Comparison of ENCODE assay signal across 21 mouse cellular contexts in genomic region chr5:142036536-142036935, GRCm38 (mm10).
DNase-seq lines count a peak whose midpoint lies in the region; ATAC-seq lines count a peak whose summit lies in the region.
"Had no signal": no experiment of that assay in that cellular context is flagged by ENCODE, and none has a peak within 500 bp of the region (broad histone marks: within the 10 kb centered on the region; RNA-seq: fewer than 3 reads in every experiment).

No protein-coding gene starts in this region.

- no peak for ATAC-seq in forebrain, embryonic 14.5 days
- ATAC-seq in forebrain, embryonic 13.5 days, result no peak
- ATAC-seq in kidney, embryonic 14.5 days (ENCODE audit: low FRiP score, low TSS enrichment), result no peak
- ATAC-seq: hindbrain, embryonic 16.5 days; intestine, embryonic 16.5 days; liver, embryonic 12.5 days; midbrain, embryonic 13.5 days had no signal

- H3K36me3 ChIP-seq in forebrain, embryonic 14.5 days (ENCODE audit: control insufficient read depth, insufficient read depth, low read length), result no peaks in the 10 kb centered on the region
- no peaks in the 10 kb centered on the region for H3K36me3 ChIP-seq in forebrain, embryonic 13.5 days (ENCODE audit: poor library complexity, severe bottlenecking)
- H3K36me3 ChIP-seq in kidney, embryonic 14.5 days (ENCODE audit: control insufficient read depth, insufficient read depth, low read length), result no peaks in the 10 kb centered on the region
- H3K36me3 ChIP-seq: embryonic facial prominence, embryonic 10.5 days; limb, embryonic 13.5 days; liver, embryonic 12.5 days; midbrain, embryonic 13.5 days had no signal

- intact Hi-C loops in left cerebral cortex, postnatal 25 days (cut with DNase I), result no loop called here
- intact Hi-C loops in left cerebral cortex, postnatal 4 days (cut with DNase I), result no loop called here

- H3K27ac ChIP-seq in forebrain, embryonic 14.5 days (ENCODE audit: low read depth, low read length), result no peak overlapping the region
- H3K27ac ChIP-seq in forebrain, embryonic 13.5 days, result no peak overlapping the region
- no peak overlapping the region for H3K27ac ChIP-seq in kidney, embryonic 14.5 days (ENCODE audit: low read depth, low read length)
- H3K27ac ChIP-seq: embryonic facial prominence, embryonic 10.5 days; limb, embryonic 13.5 days; liver, embryonic 12.5 days; midbrain, embryonic 13.5 days had no signal

- no peaks in the 10 kb centered on the region for H3K4me1 ChIP-seq in forebrain, embryonic 14.5 days (ENCODE audit: control insufficient read depth, insufficient read depth, low read length)
- no peaks in the 10 kb centered on the region for H3K4me1 ChIP-seq in forebrain, embryonic 13.5 days
- H3K4me1 ChIP-seq in kidney, embryonic 14.5 days (ENCODE audit: control insufficient read depth, insufficient read depth, low read length), result peaks cover 5% of the 10 kb centered on the region; the same call in 1 of the 2 replicates
- H3K4me1 ChIP-seq: embryonic facial prominence, embryonic 10.5 days; liver, embryonic 12.5 days; midbrain, embryonic 13.5 days had no signal

- WGBS in forebrain, embryonic 14.5 days, result 86% methylated on average over 9 of the region's 9 CpGs
- WGBS in forebrain, embryonic 13.5 days, result 85% methylated on average over 9 of the region's 9 CpGs
- 90% methylated on average over 9 of the region's 9 CpGs for WGBS in kidney, embryonic 14.5 days

- no peak overlapping the region for H3K9ac ChIP-seq in forebrain, embryonic 14.5 days (ENCODE audit: low read length)
- no peak overlapping the region for H3K9ac ChIP-seq in forebrain, embryonic 13.5 days
- H3K9ac ChIP-seq in kidney, embryonic 14.5 days (ENCODE audit: low read depth, low read length), result no peak overlapping the region
- H3K9ac ChIP-seq: limb, embryonic 13.5 days; liver, embryonic 12.5 days; midbrain, embryonic 13.5 days had no signal

- H3K9me3 ChIP-seq in forebrain, embryonic 14.5 days (replicated peaks; ENCODE audit: control insufficient read depth, low read length), result no peaks in the 10 kb centered on the region
- no peaks in the 10 kb centered on the region for H3K9me3 ChIP-seq in forebrain, embryonic 13.5 days (replicated peaks)
- H3K9me3 ChIP-seq in kidney, embryonic 14.5 days (ENCODE audit: control insufficient read depth, low read length), result no peaks in the 10 kb centered on the region
- H3K9me3 ChIP-seq: embryonic facial prominence, embryonic 10.5 days; limb, embryonic 13.5 days; liver, embryonic 12.5 days; midbrain, embryonic 13.5 days had no signal

- no peak overlapping the region for H3K4me3 ChIP-seq in forebrain, embryonic 14.5 days (ENCODE audit: low read depth, low read length)
- H3K4me3 ChIP-seq in forebrain, embryonic 13.5 days, result no peak overlapping the region
- no peak overlapping the region for H3K4me3 ChIP-seq in kidney, embryonic 14.5 days (ENCODE audit: low read length)
- H3K4me3 ChIP-seq: embryonic facial prominence, embryonic 10.5 days; limb, embryonic 13.5 days; liver, embryonic 12.5 days; midbrain, embryonic 13.5 days had no signal

- no peaks in the 10 kb centered on the region for H3K27me3 ChIP-seq in forebrain, embryonic 14.5 days (replicated peaks; ENCODE audit: control insufficient read depth, insufficient read depth, low read length)
- H3K27me3 ChIP-seq in forebrain, embryonic 13.5 days, result no peaks in the 10 kb centered on the region
- no peaks in the 10 kb centered on the region for H3K27me3 ChIP-seq in kidney, embryonic 14.5 days (ENCODE audit: control insufficient read depth, insufficient read depth, low read length)
- H3K27me3 ChIP-seq: limb, embryonic 13.5 days; liver, embryonic 12.5 days; midbrain, embryonic 13.5 days had no signal

- peak; percentile 10 for DNase-seq in forebrain, embryonic 14.5 days (ENCODE audit: low spot score)
- peak; percentile 10 for DNase-seq in kidney, postnatal 10 days
- DNase-seq in left cerebral cortex, postnatal 25 days (ENCODE audit: low spot score in 2 of 2), result peak; percentile 37 to 40
- DNase-seq in left cerebral cortex, postnatal 4 days, result no peak
- DNase-seq in right cerebral cortex, postnatal 10 days (ENCODE audit: low spot score in 2 of 2), result peak; percentile 54 to 63
- DNase-seq in T-cell, adult 2 months (ENCODE audit: low spot score), result no peak
- DNase-seq: adrenal gland, postnatal 25 days; cerebellum, adult 11 months; cerebellum, adult 9-11 months; kidney, adult 9 months; lung, adult 2 months; thymus, postnatal 14 days had no signal

- no peak overlapping the region for H3K4me2 ChIP-seq in forebrain, embryonic 14.5 days (ENCODE audit: low read length)
- no peak overlapping the region for H3K4me2 ChIP-seq in forebrain, embryonic 13.5 days
- H3K4me2 ChIP-seq in kidney, embryonic 14.5 days (replicated peaks; ENCODE audit: low read depth, low read length), result no peak overlapping the region
- H3K4me2 ChIP-seq: heart, embryonic 11.5 days; limb, embryonic 13.5 days; liver, embryonic 12.5 days; midbrain, embryonic 13.5 days had no signal

Comparison
In these comparisons a context has a peak if more than half of its experiments do, and no peak if none do; other contexts are left out.
1. DNase-seq: peak in forebrain, embryonic 14.5 days (single experiment), kidney, postnatal 10 days (single experiment), left cerebral cortex, postnatal 25 days (2 of 2) and right cerebral cortex, postnatal 10 days (2 of 2); none in left cerebral cortex, postnatal 4 days (single experiment) and T-cell, adult 2 months (single experiment).